Mouse (Mus musculus): Measurements from ENCODE around the gene Hcn2.

Gene Hcn2

DNA sequence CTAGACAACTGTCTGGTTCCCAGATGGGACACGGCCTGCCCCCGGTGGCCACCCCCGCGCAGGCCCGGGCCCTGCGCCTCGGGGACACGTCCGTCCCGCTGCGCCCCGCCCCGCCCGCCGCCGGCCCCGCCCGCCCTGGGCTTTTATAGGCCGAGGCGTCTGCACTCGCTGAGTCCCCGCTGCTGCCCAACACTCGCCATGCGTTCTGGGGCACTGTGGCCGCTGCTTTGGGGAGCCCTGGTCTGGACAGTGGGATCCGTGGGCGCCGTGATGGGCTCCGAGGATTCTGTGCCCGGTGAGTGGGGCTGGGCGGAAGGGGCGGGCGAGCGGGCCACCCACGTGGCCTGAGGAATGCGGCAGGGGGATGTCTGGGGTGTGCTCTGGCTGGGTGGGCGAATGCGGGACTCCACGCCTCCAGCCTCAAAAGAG is 60.7 kb downstream of the Hcn2 start, which contains the start of gene Fstl3:
TSS of gene Fstl3 (plus strand) at position 170 of the 429 bp plus-strand sequence.
- peak; percentile 24 for DNase-seq (ENCODE audit: low spot score)

DNA sequence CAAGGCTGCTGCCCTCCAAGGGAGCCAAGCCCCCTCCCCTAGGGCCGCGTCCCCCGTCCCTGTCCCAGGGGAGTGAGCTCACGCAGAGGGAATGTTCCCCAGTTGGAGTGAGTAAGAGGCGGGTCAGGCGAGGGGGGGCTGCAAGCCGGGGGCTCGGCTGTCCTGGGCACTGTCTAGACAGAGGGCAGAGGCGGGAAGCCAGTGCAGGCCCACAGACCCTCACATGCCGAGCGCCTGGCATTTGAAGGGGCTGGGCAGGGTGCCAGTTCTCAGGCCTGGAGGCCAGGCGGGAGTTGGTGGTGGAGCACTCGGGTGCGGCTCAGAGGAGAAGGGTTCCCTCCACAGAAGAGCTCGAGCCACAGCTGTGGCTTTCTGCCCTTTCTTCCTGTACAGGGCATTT is 61.6 kb downstream of the Hcn2 start:
- DNase-seq (ENCODE audit: low spot score) = peak; percentile 32

DNA sequence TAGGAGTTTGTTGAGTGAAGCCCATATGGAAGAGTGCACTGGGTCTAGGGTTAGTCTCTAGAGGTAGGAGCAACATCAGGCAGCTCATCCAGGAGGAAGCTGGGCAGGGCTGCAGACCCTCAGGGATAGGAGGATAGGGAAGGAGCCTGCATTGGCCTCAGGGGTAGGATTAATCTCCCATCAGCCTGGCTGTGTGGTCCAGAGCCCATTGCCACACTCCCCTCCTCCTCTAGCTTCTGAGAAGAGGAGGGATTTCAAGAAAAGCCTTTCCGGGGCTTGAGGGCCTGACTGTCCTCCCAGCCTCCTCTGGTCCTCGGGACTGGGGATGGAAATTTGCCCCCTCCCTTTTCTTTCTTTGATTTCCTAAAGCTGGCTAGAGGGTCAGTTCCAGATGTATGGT is 62.8 kb downstream of the Hcn2 start:
- no peak for DNase-seq (ENCODE audit: low spot score)

- peak; percentile 95 for DNase-seq (ENCODE audit: low spot score)
Measured at GRCm38 (mm10) chr10:79779784-79780663, 63.6 kb downstream of the Hcn2 start.

DNA sequence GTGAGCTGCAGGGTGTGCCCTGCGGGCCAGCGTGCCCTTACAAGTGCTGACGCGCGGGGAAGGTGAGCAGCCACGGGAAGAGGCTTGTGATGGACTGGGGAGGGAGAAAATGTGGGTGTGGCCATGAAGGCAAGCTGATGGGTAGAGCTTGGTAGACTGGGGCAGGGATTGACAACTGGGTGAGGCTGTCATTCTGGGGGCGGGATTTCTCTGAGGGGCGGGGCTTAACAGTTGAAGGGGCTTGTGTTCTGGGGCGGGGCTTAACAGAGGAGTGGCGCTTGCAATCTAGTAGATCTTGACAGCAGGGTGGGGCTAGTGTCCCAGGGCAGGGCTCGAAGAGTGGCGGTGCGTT is 64.2 kb downstream of the Hcn2 start:
- DNase-seq (ENCODE audit: low spot score) = no peak

DNA sequence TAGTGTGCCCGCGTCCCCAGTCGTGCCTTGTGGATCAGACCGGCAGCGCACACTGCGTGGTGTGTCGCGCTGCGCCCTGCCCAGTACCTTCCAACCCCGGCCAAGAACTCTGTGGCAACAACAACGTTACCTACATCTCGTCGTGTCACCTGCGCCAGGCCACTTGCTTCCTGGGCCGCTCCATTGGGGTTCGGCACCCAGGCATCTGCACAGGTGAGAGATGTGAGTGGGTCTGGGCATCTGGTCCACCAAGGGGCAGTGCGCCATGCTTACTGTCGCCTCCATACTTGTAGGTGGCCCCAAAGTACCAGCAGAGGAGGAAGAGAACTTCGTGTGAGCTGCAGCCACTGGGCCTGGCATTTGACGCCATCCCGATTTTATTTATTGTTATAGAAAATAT is 64.7 kb downstream of the Hcn2 start:
- no peak for DNase-seq (ENCODE audit: low spot score)

DNA sequence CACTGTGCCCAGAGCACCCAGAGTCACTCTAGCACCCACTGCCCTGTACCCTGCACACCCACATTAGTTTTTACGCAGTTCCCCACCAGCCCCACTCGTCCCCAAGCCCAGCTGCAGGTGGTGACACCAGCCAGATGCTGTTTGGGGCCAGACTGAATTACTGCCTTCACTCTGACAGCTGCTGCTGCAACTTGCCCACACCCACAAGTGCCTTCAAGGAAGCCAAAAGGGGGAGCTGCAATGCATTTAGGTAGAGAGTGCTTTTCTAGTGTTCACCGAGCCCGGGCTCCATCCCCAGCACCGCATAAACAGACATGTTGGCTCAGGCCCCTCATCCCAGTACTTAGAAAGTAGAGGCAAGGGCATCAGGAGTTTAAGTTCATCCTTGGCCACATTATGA is 65.5 kb downstream of the Hcn2 start:
- DNase-seq (ENCODE audit: low spot score) = no peak

DNA sequence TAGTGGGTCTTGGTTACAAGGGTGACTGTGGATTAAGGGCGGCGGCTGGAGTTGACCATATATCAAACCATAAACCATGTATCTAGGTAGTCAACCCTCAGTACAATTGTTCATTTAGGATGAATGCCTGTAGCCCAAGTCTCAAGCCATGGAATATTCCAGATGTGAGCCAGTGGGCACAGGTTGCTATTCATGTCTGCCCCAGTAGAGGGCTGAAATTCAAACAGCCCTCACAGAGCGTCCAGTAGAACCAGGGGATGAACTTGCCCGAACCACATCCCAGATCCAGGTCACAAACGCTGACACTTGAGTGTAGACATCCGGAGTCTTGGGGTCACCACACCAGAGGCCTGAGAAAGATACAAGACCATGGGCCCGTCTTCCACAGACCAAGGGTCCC is 66.6 kb downstream of the Hcn2 start:
- no peak for DNase-seq (ENCODE audit: low spot score)

DNA sequence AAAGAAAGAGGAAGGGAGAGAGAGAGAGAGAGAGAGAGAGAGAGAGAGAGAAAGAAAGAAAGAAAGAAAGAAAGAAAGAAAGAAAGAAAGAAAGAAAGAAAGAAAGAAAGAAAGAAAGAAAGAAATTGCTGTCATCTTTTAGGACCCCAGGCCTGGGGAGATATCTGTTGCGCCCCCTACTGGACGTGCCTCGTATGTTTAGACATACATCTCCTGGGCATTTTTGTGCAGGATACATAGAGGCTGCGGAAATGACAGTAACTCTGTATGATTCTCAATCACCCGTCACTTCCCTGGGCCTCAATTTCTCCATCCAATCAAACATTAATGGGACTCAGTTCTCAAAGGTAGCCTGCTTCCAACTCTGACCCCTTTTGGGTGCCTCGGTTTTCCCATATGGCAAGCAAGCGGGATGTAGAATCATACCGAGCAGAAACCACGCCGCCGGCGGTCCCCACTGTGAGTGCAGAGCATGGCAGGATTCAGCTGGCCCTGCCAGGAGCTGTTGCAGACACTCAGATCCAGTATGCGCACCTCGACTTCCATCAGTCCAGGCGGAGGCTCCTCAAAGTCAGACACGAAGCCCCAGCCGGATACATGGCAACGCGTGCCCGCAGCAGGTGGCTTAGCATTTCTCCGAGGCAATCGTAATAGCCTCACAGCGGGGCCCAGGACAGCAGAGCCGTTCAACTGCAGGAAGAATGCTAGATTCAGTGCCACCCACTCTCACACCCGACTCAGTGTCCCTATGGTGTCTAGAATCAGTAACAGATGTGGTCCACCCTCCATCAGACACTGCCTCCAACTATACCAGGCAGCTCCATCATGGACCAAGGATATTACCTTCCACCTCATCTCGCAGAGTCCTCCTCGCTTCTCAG is 67.7 kb downstream of the Hcn2 start:
- DNase-seq (ENCODE audit: low spot score) = peak; percentile 80

All from embryo, embryonic 10 days (tissue).